Mouse (Mus musculus) gastrocnemius, adult 2 months (tissue): ENCODE data around the gene Fance. TPM values are rescaled to one million over a fixed set of nuclear protein-coding genes. Genes with fewer than 3 reads are reported as not detected.
A peak's percentile ranks its signal among the peaks of the same experiment; 100 is the strongest.
"Not testable (repeated sequence)": the region's sequence is repeated elsewhere in the genome, so short reads cannot be mapped to it uniquely, and the experiment has no call there.

Experiments used
- DNase-seq: peaks from one replicate; pipeline ENCODE4 v3.0.0; 2022
- H3K27ac ChIP-seq: fragments of 200-600 bp; 2 replicates; pipeline ENCODE4 v1.8.1; 2022; ENCODE audit warnings: mild to moderate bottlenecking
- H3K4me3 ChIP-seq: fragments of 200-600 bp; 2 replicates; pipeline ENCODE4 v1.8.1; 2022; ENCODE audit warnings: mild to moderate bottlenecking, moderate library complexity
- CTCF ChIP-seq: fragments of 200-600 bp; IDR thresholded peaks from 2 replicates; pipeline ENCODE4 v1.8.1; 2022; ENCODE audit warnings: antibody characterized with exemption, mild to moderate bottlenecking, moderate library complexity
- intact Hi-C: fragments of 180-260 bp; cut with DNase I; formaldehyde crosslinking; loops from one replicate; pipeline ENCODE4 v1.15.1; 2025
- total RNA-seq, 2 experiments: library from RNA; stranded (reverse); gene quantifications; 2 replicates each; pipeline ENCODE4 v1.2.3; 2021

The Fance gene
- total RNA-seq, 2 experiments from 2014 or later, result 9.4 to 11.2 TPM

GRCm38 (mm10) chr17:28348211-28348610, 34.9 kb downstream of the Fance start:
- TF ChIP-seq CTCF, result no peak
- Histone ChIP-seq H3K4me3 (peak overlapping the region; percentile 82), H3K27ac (peak overlapping the region; percentile 48; the same call in 1 of the 2 replicates)
- intact Hi-C loops, result no loop called here
- no peak for DNase-seq

DNA sequence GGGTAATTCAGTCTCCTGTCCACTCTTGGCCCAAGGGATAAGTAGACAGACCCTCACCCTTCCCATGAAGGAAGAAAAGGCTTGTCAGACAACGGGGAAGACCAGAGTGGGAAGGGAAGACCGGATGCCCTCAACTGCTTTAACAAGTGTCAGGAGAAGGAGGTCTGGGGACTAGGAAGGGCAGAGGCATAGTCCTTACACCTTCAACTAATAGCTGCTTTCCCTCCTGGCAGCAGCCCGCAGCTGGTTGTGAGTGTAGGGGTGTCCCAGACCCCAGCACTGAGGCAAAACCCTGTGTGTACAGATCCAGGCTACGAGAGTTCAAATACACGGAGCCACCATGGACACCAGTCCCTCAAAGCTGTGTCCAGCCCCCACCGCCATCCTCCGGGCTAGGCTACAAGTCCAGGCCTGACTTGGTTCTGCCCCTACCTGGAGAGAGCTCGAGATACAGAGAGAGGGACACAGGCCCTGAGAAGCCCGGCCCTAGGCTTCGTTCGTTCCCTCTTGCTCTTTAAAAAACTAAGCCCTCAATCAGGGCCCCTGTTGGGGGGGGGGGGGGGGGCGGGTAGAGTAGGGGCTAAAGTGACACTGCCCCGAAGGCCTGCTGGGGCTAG, 36.1 kb downstream of the Fance start:
- no peak for DNase-seq
- H3K27ac ChIP-seq, result peak overlapping the region; percentile 95
- no peak for TF ChIP-seq CTCF
- intact Hi-C loops, result no loop called here
- peak overlapping the region; percentile 82 for H3K4me3 ChIP-seq

GRCm38 (mm10) chr17:28349901-28350465, 36.7 kb downstream of the Fance start:
- DNase-seq, result peak; percentile 80
- H3K4me3 ChIP-seq, result peak overlapping the region; percentile 82
- intact Hi-C loops, result loop anchor here (2.0 kb wide), 1 partner anchor 19 kb away; no protein-coding TSS in a partner anchor
- H3K27ac ChIP-seq, result peak overlapping the region; percentile 95
- no peak for TF ChIP-seq CTCF

- intact Hi-C loops, result loop anchor here (2.0 kb wide), 1 partner anchor 20 kb away; no protein-coding TSS in a partner anchor
- peak; percentile 39 for TF ChIP-seq CTCF
- Histone ChIP-seq H3K4me3 (peak within 1 kb of the TSS; percentile 82), H3K27ac (peak within 1 kb of the TSS; percentile 95)
- DNase-seq, result peak; percentile 89
Observed at GRCm38 (mm10) chr17:28350466-28351352, 37.4 kb downstream of the Fance start, which contains the start of gene Tead3. Gene Tead3 (minus strand): TSS chr17:28350817.

GRCm38 (mm10) chr17:28351353-28351890, 38.1 kb downstream of the Fance start:
- no peak for TF ChIP-seq CTCF
- H3K27ac ChIP-seq, result peak overlapping the region; percentile 95
- DNase-seq, result no peak
- intact Hi-C loops, result loop anchor here (2.0 kb wide), 1 partner anchor 21 kb away; no protein-coding TSS in a partner anchor
- H3K4me3 ChIP-seq, result peak overlapping the region; percentile 82

DNA sequence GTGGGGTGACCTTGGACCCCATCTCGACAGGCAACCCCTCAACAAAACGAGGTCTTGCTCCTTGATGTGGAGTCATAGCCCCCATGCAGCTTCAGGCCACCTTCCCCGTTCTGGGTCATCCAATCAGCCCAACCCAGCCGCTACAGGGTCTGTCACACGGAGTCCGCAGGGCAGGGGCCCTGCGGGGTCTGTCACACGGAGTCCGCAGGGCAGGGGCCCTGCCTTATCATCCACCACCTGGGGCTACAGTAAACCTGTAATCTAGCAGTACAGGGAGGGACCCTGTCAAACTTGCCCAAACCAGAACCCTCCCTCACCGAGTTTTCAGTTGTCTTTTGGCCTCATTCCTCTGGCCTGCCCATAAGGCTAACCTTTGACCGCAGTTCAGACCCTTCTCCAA, 38.7 kb downstream of the Fance start:
- no peak for DNase-seq

DNA sequence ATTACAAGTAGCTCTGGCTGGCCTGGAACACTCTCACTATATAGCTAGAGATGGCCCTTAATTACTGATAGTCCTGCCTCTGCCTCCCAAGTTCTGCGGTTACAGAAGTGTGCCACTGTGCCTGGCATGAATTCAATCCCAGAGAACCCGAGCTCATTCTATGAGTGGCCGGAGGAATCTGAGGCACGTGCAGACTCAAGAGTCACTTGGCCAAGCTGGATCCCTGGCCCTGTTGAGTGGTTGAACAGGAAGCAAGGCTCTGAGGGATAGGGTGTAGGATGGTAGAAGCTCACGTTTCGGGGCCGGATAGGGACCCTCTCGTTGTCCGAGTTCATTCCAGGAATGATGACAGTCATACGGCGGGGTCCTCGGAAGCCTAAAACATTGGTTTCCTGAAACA, 42.6 kb downstream of the Fance start:
- TF ChIP-seq CTCF, result no peak
- no peak for DNase-seq
- intact Hi-C loops, result no loop called here
- H3K27ac ChIP-seq, result no peak overlapping the region
- no peak overlapping the region for H3K4me3 ChIP-seq

More for the DNA sequence above, 38.7 kb downstream of the Fance start:
- TF ChIP-seq CTCF, result no peak
- intact Hi-C loops, result no loop called here
- Histone ChIP-seq H3K27ac (no peak overlapping the region), H3K4me3 (no peak overlapping the region)

DNA sequence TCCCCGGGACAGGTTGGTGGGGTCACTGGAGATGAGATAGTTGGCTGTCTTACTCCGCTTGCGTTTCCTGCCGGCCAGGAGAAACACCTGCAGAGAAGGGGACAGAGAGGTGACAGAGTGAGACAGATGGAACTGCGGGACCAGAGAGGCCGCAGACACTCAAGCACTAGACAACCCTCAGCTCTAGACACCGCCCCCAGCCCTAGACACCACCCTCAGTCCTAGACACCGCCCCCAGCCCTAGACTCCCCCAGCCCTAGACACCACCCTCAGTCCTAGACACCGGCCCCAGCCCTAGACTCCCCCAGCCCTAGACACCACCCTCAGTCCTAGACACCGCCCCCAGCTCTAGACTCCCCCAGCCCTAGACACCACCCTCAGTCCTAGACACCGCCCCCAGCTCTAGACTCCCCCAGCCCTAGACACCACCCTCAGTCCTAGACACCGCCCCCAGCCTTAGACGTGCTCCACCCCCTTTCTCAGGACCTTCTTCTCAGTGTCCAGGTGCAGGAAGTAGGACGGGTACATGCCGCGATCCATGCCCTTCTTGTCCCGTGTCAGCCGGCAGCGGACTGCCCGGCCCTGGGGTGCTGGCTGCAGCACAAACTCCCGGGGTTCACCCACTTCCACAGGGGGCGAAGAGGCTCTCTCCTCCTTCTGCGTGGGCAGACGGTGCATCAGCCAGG, 45.4 kb downstream of the Fance start:
- H3K27ac ChIP-seq, H3K4me3 ChIP-seq, intact Hi-C loops, DNase-seq: not testable (repeated sequence)

GRCm38 (mm10) chr17:28360531-28361277, 47.4 kb downstream of the Fance start:
- Histone ChIP-seq H3K27ac (no peak overlapping the region), H3K4me3 (no peak overlapping the region)
- no peak for DNase-seq
- intact Hi-C loops, result no loop called here
- no peak for TF ChIP-seq CTCF

DNA sequence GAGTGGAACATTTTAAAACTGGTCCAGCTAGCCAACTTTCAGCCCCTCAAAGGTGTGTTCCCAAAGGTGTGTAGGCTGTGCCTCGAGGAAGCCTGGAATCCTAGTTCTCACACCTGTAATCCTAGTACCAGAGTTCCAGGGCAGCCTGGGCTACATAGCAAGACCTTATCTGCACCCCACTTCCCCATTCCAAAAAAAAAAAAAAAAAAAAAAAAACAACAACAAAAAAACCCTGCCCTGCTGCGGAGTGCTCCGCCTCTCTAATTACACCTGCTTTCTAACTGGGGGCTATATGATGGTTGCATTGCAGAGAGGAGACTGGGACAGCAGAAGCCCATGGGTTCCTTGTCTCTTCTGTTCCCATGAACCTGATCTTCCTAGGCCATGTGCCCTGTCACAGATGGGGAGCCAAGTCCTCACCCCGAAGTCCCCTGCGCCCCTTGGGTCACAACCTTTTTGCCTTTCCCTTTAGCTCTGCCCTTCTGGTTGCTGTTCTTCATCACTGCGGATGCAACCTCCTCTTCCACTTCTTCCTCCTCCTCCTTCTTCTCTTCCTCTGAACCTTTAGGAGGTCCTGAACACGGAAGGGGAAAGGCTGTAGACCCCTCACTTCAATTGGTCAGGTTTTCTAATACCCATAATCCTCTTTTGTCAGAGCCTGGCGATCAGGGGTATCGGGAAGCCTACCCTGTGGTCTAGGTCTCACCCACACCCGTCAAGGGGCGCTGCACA, 48.8 kb downstream of the Fance start:
- no peak for TF ChIP-seq CTCF
- intact Hi-C loops, result no loop called here
- Histone ChIP-seq H3K4me3 (no peak overlapping the region), H3K27ac (no peak overlapping the region)
- DNase-seq, result no peak
